Mouse (Mus musculus): ENCODE measurements around the gene Gm45711. TPM values are rescaled to one million over a fixed set of nuclear protein-coding genes. Genes with fewer than 3 reads are reported as not detected.
"Not testable (repeated sequence)": the region's sequence is repeated elsewhere in the genome, so short reads cannot be mapped to it uniquely, and the experiment has no call there.

Gm45711 gene
- total and polyA plus RNA-seq, 2 experiments from 2014 or later, result not detected

GRCm38 (mm10) chr8:104304962-104305361, 4.9 kb downstream of the Gm45711 start:
- DNase-seq (ENCODE audit: low spot score) (no peak), ATAC-seq (ENCODE audit: low FRiP score) (no peak)
- H3K36me3 ChIP-seq (ENCODE audit: insufficient read depth, low read length), result no peaks in the 10 kb centered on the region
- no peak overlapping the region for H3K4me2 ChIP-seq (ENCODE audit: low read depth, low read length, poor library complexity, severe bottlenecking)
- no peak for TF ChIP-seq CTCF (IDR thresholded peaks at IDR 0.05)
- no peak overlapping the region for H3K9ac ChIP-seq (replicated peaks; ENCODE audit: low read length, poor library complexity, severe bottlenecking)
- WGBS, result 87% methylated on average over 11 of the region's 11 CpGs
- H3K4me3 ChIP-seq (ENCODE audit: low read depth, low read length), result no peak overlapping the region
- no peaks in the 10 kb centered on the region for H3K27me3 ChIP-seq (ENCODE audit: insufficient read depth, low read length)
- no peaks in the 10 kb centered on the region for H3K9me3 ChIP-seq (ENCODE audit: low read length)
- H3K27ac ChIP-seq (ENCODE audit: low read depth, low read length), result no peak overlapping the region
- H3K4me1 ChIP-seq (ENCODE audit: insufficient read depth, low read length), result no peaks in the 10 kb centered on the region

DNA sequence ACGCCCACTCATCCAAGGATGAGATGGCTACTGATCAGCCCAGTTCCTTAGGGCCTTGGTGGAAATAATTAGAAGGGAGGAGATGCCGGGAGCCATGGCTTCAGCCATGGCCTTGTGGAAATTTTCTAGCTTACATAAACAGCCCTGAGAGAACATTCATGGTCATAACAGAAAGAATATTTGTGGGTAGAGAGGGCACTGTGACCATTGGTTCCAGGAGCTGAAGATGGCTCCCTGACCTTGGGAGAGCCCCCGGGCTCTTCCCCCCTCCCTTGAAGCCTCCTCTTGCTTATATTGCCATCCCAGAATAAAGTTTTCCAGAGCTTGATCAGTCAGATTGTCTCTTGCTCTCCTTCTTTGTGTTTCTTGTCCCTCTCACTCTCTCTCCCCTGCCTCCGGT, 7.3 kb downstream of the Gm45711 start:
- H3K9ac ChIP-seq (replicated peaks; ENCODE audit: low read length, poor library complexity, severe bottlenecking); H3K9me3 ChIP-seq (ENCODE audit: low read length); H3K4me2 ChIP-seq (ENCODE audit: low read depth, low read length, poor library complexity, severe bottlenecking); H3K4me3 ChIP-seq (ENCODE audit: low read depth, low read length); H3K4me1 ChIP-seq (ENCODE audit: insufficient read depth, low read length); DNase-seq (ENCODE audit: low spot score); H3K27me3 ChIP-seq (ENCODE audit: insufficient read depth, low read length); H3K27ac ChIP-seq (ENCODE audit: low read depth, low read length); H3K36me3 ChIP-seq (ENCODE audit: insufficient read depth, low read length); ATAC-seq (ENCODE audit: low FRiP score): not testable (repeated sequence)
- WGBS, result 94% methylated on average over 4 of the region's 4 CpGs

DNA sequence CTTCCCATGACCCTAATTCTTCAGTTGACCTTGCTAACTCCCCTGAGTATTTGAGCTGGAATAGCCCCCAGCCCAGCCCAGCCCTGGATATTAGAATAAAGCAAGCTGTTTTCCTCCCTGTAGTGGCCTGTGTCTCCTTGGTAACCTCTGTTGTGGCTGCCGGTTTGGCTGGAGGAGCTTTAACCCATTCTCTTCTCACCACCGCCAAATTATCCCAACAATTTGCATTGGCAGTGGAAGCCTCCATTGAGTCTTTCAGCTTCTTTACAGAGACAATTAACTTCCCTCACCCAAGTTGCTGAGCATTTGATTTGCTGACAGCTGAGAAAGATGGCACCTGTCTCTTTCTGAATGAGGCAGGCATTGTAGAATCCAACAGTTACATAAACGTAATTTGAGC, 8.3 kb downstream of the Gm45711 start:
- H3K27ac ChIP-seq (ENCODE audit: low read depth, low read length), result not testable (repeated sequence)

DNA sequence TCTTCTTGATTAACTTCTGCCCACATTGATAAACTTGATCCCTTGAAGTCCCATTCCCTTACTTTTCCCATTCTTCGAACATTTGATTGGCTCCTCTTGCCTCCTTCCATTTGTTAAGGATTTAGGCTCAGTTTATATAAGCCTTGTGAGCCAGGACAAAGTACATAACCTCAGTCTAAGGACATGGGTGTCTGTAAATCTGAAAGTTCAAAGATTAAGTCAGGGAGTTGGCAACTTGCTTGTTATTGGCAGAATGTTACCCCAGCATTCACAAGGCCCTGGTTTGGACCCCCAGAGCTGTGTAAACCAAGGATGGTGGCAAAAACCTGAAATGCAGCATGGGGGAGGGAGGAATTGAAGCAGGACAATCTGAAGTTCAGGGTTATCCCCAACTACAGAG, 15.5 kb downstream of the Gm45711 start:
- DNase-seq (ENCODE audit: low spot score) (no peak), ATAC-seq (ENCODE audit: low FRiP score) (no peak)
- Histone ChIP-seq H3K27me3 (ENCODE audit: insufficient read depth, low read length) (no peaks in the 10 kb centered on the region), H3K9ac (replicated peaks; ENCODE audit: low read length, poor library complexity, severe bottlenecking) (no peak overlapping the region), H3K36me3 (ENCODE audit: insufficient read depth, low read length) (no peaks in the 10 kb centered on the region), H3K9me3 (ENCODE audit: low read length) (no peaks in the 10 kb centered on the region), H3K4me3 (ENCODE audit: low read depth, low read length) (no peak overlapping the region), H3K27ac (ENCODE audit: low read depth, low read length) (no peak overlapping the region), H3K4me2 (ENCODE audit: low read depth, low read length, poor library complexity, severe bottlenecking) (no peak overlapping the region), H3K4me1 (ENCODE audit: insufficient read depth, low read length) (no peaks in the 10 kb centered on the region)
- 81% methylated on average over 1 of the region's 1 CpGs for WGBS
- TF ChIP-seq CTCF (IDR thresholded peaks at IDR 0.05), result no peak

More for the DNA sequence above, 8.3 kb downstream of the Gm45711 start:
- not testable (repeated sequence) for H3K27me3 ChIP-seq (ENCODE audit: insufficient read depth, low read length); ATAC-seq (ENCODE audit: low FRiP score); H3K4me2 ChIP-seq (ENCODE audit: low read depth, low read length, poor library complexity, severe bottlenecking); H3K9me3 ChIP-seq (ENCODE audit: low read length); H3K4me1 ChIP-seq (ENCODE audit: insufficient read depth, low read length); H3K9ac ChIP-seq (replicated peaks; ENCODE audit: low read length, poor library complexity, severe bottlenecking); H3K36me3 ChIP-seq (ENCODE audit: insufficient read depth, low read length); H3K4me3 ChIP-seq (ENCODE audit: low read depth, low read length)
- WGBS, result 10% methylated on average over 3 of the region's 3 CpGs
- DNase-seq (ENCODE audit: low spot score), result peak; percentile 48

GRCm38 (mm10) chr8:104293081-104293480, 16.8 kb downstream of the Gm45711 start, which contains the start of gene Cmtm2a:
TSS of gene Cmtm2a (minus strand) at chr8:104293181.
- 92% methylated on average over 12 of the region's 12 CpGs for whole genome bisulfite sequencing

GRCm38 (mm10) chr8:104268937-104269440, 40.9 kb downstream of the Gm45711 start:
- no peaks in the 10 kb centered on the region for H3K27me3 ChIP-seq (ENCODE audit: insufficient read depth, low read length)

More at GRCm38 (mm10) chr8:104293081-104293480, 16.8 kb downstream of the Gm45711 start, which contains the start of gene Cmtm2a:
- not testable (repeated sequence) for H3K9me3 ChIP-seq (ENCODE audit: low read length); H3K9ac ChIP-seq (replicated peaks; ENCODE audit: low read length, poor library complexity, severe bottlenecking); H3K4me3 ChIP-seq (ENCODE audit: low read depth, low read length); ATAC-seq (ENCODE audit: low FRiP score); H3K36me3 ChIP-seq (ENCODE audit: insufficient read depth, low read length); DNase-seq (ENCODE audit: low spot score); H3K4me2 ChIP-seq (ENCODE audit: low read depth, low read length, poor library complexity, severe bottlenecking); H3K4me1 ChIP-seq (ENCODE audit: insufficient read depth, low read length); H3K27me3 ChIP-seq (ENCODE audit: insufficient read depth, low read length); H3K27ac ChIP-seq (ENCODE audit: low read depth, low read length)

More at GRCm38 (mm10) chr8:104268937-104269440, 40.9 kb downstream of the Gm45711 start:
- no peak overlapping the region for H3K27ac ChIP-seq (ENCODE audit: low read depth, low read length)
- TF ChIP-seq CTCF (IDR thresholded peaks at IDR 0.05), result no peak
- no peak overlapping the region for H3K4me3 ChIP-seq (ENCODE audit: low read depth, low read length)
- H3K9me3 ChIP-seq (ENCODE audit: low read length), result no peaks in the 10 kb centered on the region
- 83% methylated on average over 6 of the region's 6 CpGs for WGBS
- DNase-seq (ENCODE audit: low spot score) (no peak), ATAC-seq (ENCODE audit: low FRiP score) (no peak)
- no peaks in the 10 kb centered on the region for H3K4me1 ChIP-seq (ENCODE audit: insufficient read depth, low read length)
- H3K9ac ChIP-seq (replicated peaks; ENCODE audit: low read length, poor library complexity, severe bottlenecking), result no peak overlapping the region
- H3K36me3 ChIP-seq (ENCODE audit: insufficient read depth, low read length), result no peaks in the 10 kb centered on the region
- H3K4me2 ChIP-seq (ENCODE audit: low read depth, low read length, poor library complexity, severe bottlenecking), result no peak overlapping the region

All from midbrain, postnatal 0 days (tissue).